Mouse (Mus musculus) T-helper 1 cell (primary cell): ENCODE measurements around the gene Id3.
"Not testable (repeated sequence)": the region's sequence is repeated elsewhere in the genome, so short reads cannot be mapped to it uniquely, and the experiment has no call there.

ENCODE experiments used
- in situ Hi-C: fragments of 300-600 bp; cut with MboI, MseI; formaldehyde crosslinking; loops from one replicate; pipeline ENCODE4 v1.15.1; 2025; ENCODE audit warnings: high pct_unique_total_duplicates

Gene Id3

GRCm38 (mm10) chr4:136143193-136143976, at the start of gene Id3:
Gene Id3 (plus strand): TSS chr4:136143497.
- in situ Hi-C loops: no loop called here

GRCm38 (mm10) chr4:136094519-136095219, 48.6 kb upstream of the Id3 start:
- in situ Hi-C loops: loop anchor here (25.0 kb wide), 2 partner anchors 982 to 1268 kb away; partner anchors contain the start of genes Cdc42 and Runx3

GRCm38 (mm10) chr4:136095490-136096105, 47.7 kb upstream of the Id3 start:
- in situ Hi-C loops: loop anchor here (25.0 kb wide), 2 partner anchors 983 to 1267 kb away; partner anchors contain the start of genes Cdc42 and Runx3

GRCm38 (mm10) chr4:136096446-136097113, 46.7 kb upstream of the Id3 start:
- in situ Hi-C loops: loop anchor here (25.0 kb wide), 2 partner anchors 984 to 1266 kb away; partner anchors contain the start of genes Cdc42 and Runx3

- in situ Hi-C loops: loop anchor here (25.0 kb wide), 2 partner anchors 986 to 1264 kb away; partner anchors contain the start of genes Cdc42 and Runx3
These were observed 44.9 kb upstream of the Id3 start for GRCm38 (mm10) chr4:136098446-136098845.

GRCm38 (mm10) chr4:136100396-136101070, 42.8 kb upstream of the Id3 start:
- in situ Hi-C loops: no loop called here

- in situ Hi-C loops: not testable (repeated sequence)
These were observed 41.5 kb upstream of the Id3 start for GRCm38 (mm10) chr4:136101753-136102152.

- in situ Hi-C loops: no loop called here
These were observed 38.5 kb upstream of the Id3 start for GRCm38 (mm10) chr4:136104590-136105337.

- in situ Hi-C loops: no loop called here
These were observed 36.4 kb upstream of the Id3 start for GRCm38 (mm10) chr4:136106880-136107301.

- in situ Hi-C loops: no loop called here
These were observed 34.1 kb upstream of the Id3 start for GRCm38 (mm10) chr4:136109153-136109552.

- in situ Hi-C loops: no loop called here
These were observed 33.1 kb upstream of the Id3 start for GRCm38 (mm10) chr4:136109941-136110900.

GRCm38 (mm10) chr4:136112344-136112743, 31.0 kb upstream of the Id3 start:
- in situ Hi-C loops: no loop called here

- in situ Hi-C loops: no loop called here
These were observed 28.6 kb upstream of the Id3 start for GRCm38 (mm10) chr4:136114747-136115146.

GRCm38 (mm10) chr4:136117022-136117421, 26.3 kb upstream of the Id3 start:
- in situ Hi-C loops: no loop called here

- in situ Hi-C loops: no loop called here
These were observed 23.3 kb upstream of the Id3 start for GRCm38 (mm10) chr4:136120041-136120440.

GRCm38 (mm10) chr4:136121158-136121557, 22.1 kb upstream of the Id3 start:
- in situ Hi-C loops: no loop called here

- in situ Hi-C loops: no loop called here
These were observed 21.3 kb upstream of the Id3 start for GRCm38 (mm10) chr4:136121844-136122468.

- in situ Hi-C loops: no loop called here
These were observed 20.0 kb upstream of the Id3 start for GRCm38 (mm10) chr4:136123111-136123791.
